Mouse (Mus musculus) 3T3-L1 (cell line): ENCODE data around the gene Blvra.
A peak's percentile ranks its signal among the peaks of the same experiment; 100 is the strongest.
"Not testable (repeated sequence)": the region's sequence is repeated elsewhere in the genome, so short reads cannot be mapped to it uniquely, and the experiment has no call there.

Experiments used
- DNase-seq: peaks from one replicate; pipeline ENCODE4 v3.0.0-alpha.2; 2015; ENCODE audit warnings: low read depth, low spot score

Gene Blvra

GRCm38 (mm10) chr2:127070435-127070841 lies at the start of gene Blvra:
Gene Blvra, plus strand, starts transcription at chr2:127070665.
- DNase-seq: peak; percentile 97

GRCm38 (mm10) chr2:127035006-127035605 lies 35.4 kb upstream of the Blvra start:
- DNase-seq: no peak

GRCm38 (mm10) chr2:127037299-127037698 lies 33.2 kb upstream of the Blvra start:
- DNase-seq: no peak

- no peak for DNase-seq
Measured at GRCm38 (mm10) chr2:127061471-127061870, 9.0 kb upstream of the Blvra start.

- no peak for DNase-seq
Measured at GRCm38 (mm10) chr2:127068806-127069205, 1.7 kb upstream of the Blvra start.

- no peak for DNase-seq
Measured at GRCm38 (mm10) chr2:127069781-127070434, 557 bp upstream of the Blvra start.

GRCm38 (mm10) chr2:127070879-127071278 lies 414 bp downstream of the Blvra start:
- peak; percentile 22 for DNase-seq

- DNase-seq: no peak
Measured at GRCm38 (mm10) chr2:127074116-127074515, 3.7 kb downstream of the Blvra start.

- no peak for DNase-seq
Measured at GRCm38 (mm10) chr2:127077611-127078010, 7.1 kb downstream of the Blvra start.

- DNase-seq: peak; percentile 58
Measured at GRCm38 (mm10) chr2:127079066-127079465, 8.6 kb downstream of the Blvra start.

GRCm38 (mm10) chr2:127079881-127080590 lies 9.6 kb downstream of the Blvra start:
- DNase-seq: no peak

- DNase-seq: no peak
Measured at GRCm38 (mm10) chr2:127080591-127081218, 10.2 kb downstream of the Blvra start.

GRCm38 (mm10) chr2:127086235-127086634 lies 15.8 kb downstream of the Blvra start:
- DNase-seq: no peak

GRCm38 (mm10) chr2:127090151-127090550 lies 19.7 kb downstream of the Blvra start:
- DNase-seq: not testable (repeated sequence)

- DNase-seq: no peak
Measured at GRCm38 (mm10) chr2:127092000-127092399, 21.5 kb downstream of the Blvra start.

- no peak for DNase-seq
Measured at GRCm38 (mm10) chr2:127108986-127109385, 38.5 kb downstream of the Blvra start.

- no peak for DNase-seq
Measured at GRCm38 (mm10) chr2:127121591-127122235, 51.2 kb downstream of the Blvra start.

GRCm38 (mm10) chr2:127128926-127129325 lies 58.5 kb downstream of the Blvra start:
- DNase-seq: peak; percentile 57

- DNase-seq: no peak
Measured at GRCm38 (mm10) chr2:127131353-127131752, 60.9 kb downstream of the Blvra start.

GRCm38 (mm10) chr2:127133621-127134461 lies 63.4 kb downstream of the Blvra start, which contains the start of gene Ncaph:
Gene Ncaph, minus strand, starts transcription at chr2:127133954.
- DNase-seq: peak; percentile 92

GRCm38 (mm10) chr2:127135255-127135654 lies 64.8 kb downstream of the Blvra start:
- not testable (repeated sequence) for DNase-seq
